Mouse (Mus musculus) megakaryocyte, embryonic 14.5 days (primary cell): Measurements from ENCODE around the gene Olfr395. TPM values are rescaled to one million over a fixed set of nuclear protein-coding genes. Genes with fewer than 3 reads are reported as not detected.
"Not testable (repeated sequence)": the region's sequence is repeated elsewhere in the genome, so short reads cannot be mapped to it uniquely, and the experiment has no call there.

ENCODE experiments used
- H3K27me3 ChIP-seq: replicated peaks from 2 replicates; pipeline ENCODE3; 2012; ENCODE audit warnings: inconsistent platforms
- H3K36me3 ChIP-seq: replicated peaks from 2 replicates; pipeline ENCODE3; 2012; ENCODE audit warnings: low read length, inconsistent platforms, mixed read lengths
- H3K4me1 ChIP-seq: 2 replicates; pipeline ENCODE4 v1.6.1; 2012; ENCODE audit warnings: inconsistent platforms
- H3K4me3 ChIP-seq: replicated peaks from 2 replicates; pipeline ENCODE3; 2012; ENCODE audit warnings: moderate library complexity, mild to moderate bottlenecking, inconsistent platforms
- H3K9me3 ChIP-seq: 2 replicates; pipeline ENCODE4 v1.6.1; 2012; ENCODE audit warnings: inconsistent platforms
- FLI1 ChIP-seq: IDR thresholded peaks from 2 replicates; pipeline ENCODE4 v1.6.1; 2012; ENCODE audit warnings: low read length, inconsistent platforms, mixed read lengths
- GATA1 ChIP-seq: IDR thresholded peaks from 3 replicates; pipeline ENCODE4 v1.6.1; 2012; ENCODE audit warnings: mixed read lengths, low read length, inconsistent platforms, borderline replicate concordance
- polyA plus RNA-seq: library from polyadenylated mRNA; stranded (reverse); fragments of >175 nt; gene quantifications from 2 replicates; pipeline ENCODE4 v1.2.3, GENCODE M21; 2012; ENCODE audit warnings: low replicate concordance; ENCODE audit not compliant: insufficient read depth

Olfr395 gene
- not detected in 2 replicates for polyA plus RNA-seq

DNA sequence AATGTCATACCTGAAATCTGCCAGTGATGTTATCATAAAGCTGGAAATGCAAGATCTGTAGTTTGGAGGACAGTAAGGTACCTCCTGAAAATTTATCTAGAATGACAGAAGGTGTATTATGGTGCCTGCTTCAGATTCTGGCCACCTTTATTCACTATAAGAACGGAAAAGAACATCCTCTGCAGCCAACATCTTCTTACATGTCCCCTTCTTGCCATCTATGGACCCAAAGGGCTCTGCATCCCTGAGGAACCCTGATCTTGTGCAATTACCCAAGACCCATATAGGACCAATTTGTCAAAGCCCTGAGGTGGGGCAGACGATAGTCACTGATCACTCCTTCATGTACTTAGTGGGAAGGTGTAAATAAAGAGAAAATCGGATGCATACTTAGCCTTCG lies at the start of gene Olfr395:
Gene Olfr395 (minus strand): TSS at position 101 of the 400 bp plus-strand sequence.
- not testable (repeated sequence) for H3K4me3 ChIP-seq, H3K27me3 ChIP-seq, H3K36me3 ChIP-seq, H3K9me3 ChIP-seq, H3K4me1 ChIP-seq

DNA sequence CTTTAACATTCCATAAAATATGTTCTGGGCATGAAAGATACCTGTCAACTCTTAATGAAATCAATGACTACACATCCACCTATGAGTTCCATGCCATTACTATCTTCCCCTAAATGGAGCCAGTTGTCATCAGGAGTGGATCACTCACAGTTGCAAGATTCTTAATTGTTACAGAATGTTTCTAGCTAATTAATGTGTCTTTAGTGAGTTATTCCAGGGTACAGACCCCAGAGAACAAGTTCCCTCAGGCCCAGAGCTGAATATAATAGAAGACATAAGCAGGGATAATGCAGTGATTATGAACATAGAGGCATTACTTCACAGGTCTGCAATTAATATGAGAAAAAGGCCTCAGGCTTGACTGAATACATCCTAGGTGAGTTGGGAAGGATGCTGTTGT lies 27.3 kb upstream of the Olfr395 start, which contains the start of gene Olfr23:
Gene Olfr23 (plus strand): TSS at position 301 of the 400 bp plus-strand sequence.
- Histone ChIP-seq H3K9me3 (no peaks in the 10 kb centered on the region), H3K4me1 (no peaks in the 10 kb centered on the region), H3K36me3 (no peaks in the 10 kb centered on the region)

DNA sequence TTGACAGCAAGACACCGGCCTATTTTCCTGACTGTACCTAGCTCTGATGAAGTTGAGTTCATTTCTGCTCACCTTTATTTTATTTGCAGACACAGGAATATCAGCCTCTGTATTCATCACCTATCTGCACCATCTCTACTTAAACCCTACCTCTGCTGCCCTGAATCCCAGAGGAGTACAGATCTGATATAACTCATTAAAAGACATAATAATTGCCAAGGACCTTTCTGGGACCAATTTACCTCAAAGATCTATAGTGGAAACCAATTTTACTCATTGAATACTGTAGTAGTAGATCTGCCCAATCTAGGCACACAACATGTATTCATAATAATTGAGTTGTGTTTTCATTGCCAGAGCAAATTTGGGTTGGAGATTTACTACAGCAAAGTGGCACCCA lies 18.4 kb downstream of the Olfr395 start, which contains the start of gene Olfr394:
Gene Olfr394 (minus strand): TSS at position 101 of the 400 bp plus-strand sequence.
- no peak for TF ChIP-seq FLI1
- no peak for TF ChIP-seq GATA1
- H3K4me1 ChIP-seq = no peaks in the 10 kb centered on the region
- H3K27me3 ChIP-seq = no peaks in the 10 kb centered on the region
- no peak within 1 kb of the TSS for H3K4me3 ChIP-seq
- H3K36me3 ChIP-seq = no peaks in the 10 kb centered on the region
- no peaks in the 10 kb centered on the region for H3K9me3 ChIP-seq

More for the DNA sequence above, 27.3 kb upstream of the Olfr395 start, which contains the start of gene Olfr23:
- TF ChIP-seq FLI1 = no peak
- TF ChIP-seq GATA1 = no peak
- H3K4me3 ChIP-seq = no peak within 1 kb of the TSS
- H3K27me3 ChIP-seq = no peaks in the 10 kb centered on the region

Other genes with a start within 250 kb of the Olfr395 start
- not detected in 2 replicates for gene Zfp735, start 220.5 kb downstream of the Olfr395 start, polyA plus RNA-seq
- gene Olfr389, start 128.6 kb downstream of the Olfr395 start, polyA plus RNA-seq = not detected in 2 replicates
- not detected in 2 replicates for gene Olfr390, start 126.3 kb downstream of the Olfr395 start, polyA plus RNA-seq
- 0.30 TPM in 1 of 2 replicates, not detected in the other for gene Olfr391-ps, start 106.2 kb downstream of the Olfr395 start, polyA plus RNA-seq
- gene Olfr392, start 92.2 kb downstream of the Olfr395 start, polyA plus RNA-seq = not detected in 2 replicates
- gene Olfr393, start 57.8 kb downstream of the Olfr395 start, polyA plus RNA-seq = not detected in 2 replicates
- 0.49 TPM in 1 of 2 replicates, not detected in the other for gene Olfr394, start 18.5 kb downstream of the Olfr395 start, polyA plus RNA-seq
- not detected in 2 replicates for gene Olfr23, start 27.4 kb upstream of the Olfr395 start, polyA plus RNA-seq
- gene Olfr397, start 51.5 kb upstream of the Olfr395 start, polyA plus RNA-seq = not detected in 2 replicates
- not detected in 2 replicates for gene Olfr398, start 81.1 kb upstream of the Olfr395 start, polyA plus RNA-seq
- not detected in 2 replicates for gene Olfr139, start 147.3 kb upstream of the Olfr395 start, polyA plus RNA-seq
- gene Olfr399, start 147.3 kb upstream of the Olfr395 start, polyA plus RNA-seq = not detected in 2 replicates
- gene Zfp616, start 160.7 kb upstream of the Olfr395 start, polyA plus RNA-seq = not detected in 2 replicates
- not detected in 2 replicates for gene Olfr401, start 204.4 kb upstream of the Olfr395 start, polyA plus RNA-seq
- not detected in 2 replicates for gene Olfr402, start 244.2 kb upstream of the Olfr395 start, polyA plus RNA-seq